Mouse (Mus musculus): ENCODE data around the gene Ptges3.
A peak's percentile ranks its signal among the peaks of the same experiment; 100 is the strongest.
"Not testable (repeated sequence)": the region's sequence is repeated elsewhere in the genome, so short reads cannot be mapped to it uniquely, and the experiment has no call there.

Ptges3 gene

DNA sequence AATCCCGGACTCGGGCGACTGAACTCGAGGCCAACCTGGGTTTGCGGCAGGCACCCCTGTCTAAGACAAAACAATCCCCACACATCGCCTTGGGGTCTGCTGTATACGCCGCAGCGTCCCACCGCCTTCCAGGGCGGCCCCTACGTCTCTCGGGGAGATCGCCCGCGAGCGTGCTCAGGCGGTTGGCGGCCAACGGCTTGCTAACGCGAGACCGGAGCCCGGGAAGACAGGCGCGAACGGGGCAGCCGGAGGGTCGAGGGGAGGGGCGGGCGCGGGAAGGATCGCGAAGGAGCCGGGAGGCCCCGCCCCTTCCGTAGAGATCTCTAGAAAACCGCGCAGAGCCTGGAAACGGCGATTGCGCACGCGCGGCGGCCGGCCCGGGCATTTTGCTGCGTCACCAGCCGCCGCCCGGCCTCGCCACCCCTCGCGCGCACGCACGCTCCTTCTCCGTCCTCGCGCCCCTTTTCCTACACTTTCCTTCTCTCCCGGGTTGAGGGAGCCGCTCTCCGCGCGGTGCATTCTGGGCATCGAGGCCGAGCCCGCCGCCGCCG lies at the start of gene Ptges3:
TSS of gene Ptges3 (plus strand) at position 354 of the 551 bp plus-strand sequence.
- DNase-seq (ENCODE audit: low spot score in 2 of 2): peak; percentile 96 to 97

GRCm38 (mm10) chr10:128009735-128010134 lies 49.0 kb upstream of the Ptges3 start:
- no peak for DNase-seq (ENCODE audit: low spot score in 2 of 2)

DNA sequence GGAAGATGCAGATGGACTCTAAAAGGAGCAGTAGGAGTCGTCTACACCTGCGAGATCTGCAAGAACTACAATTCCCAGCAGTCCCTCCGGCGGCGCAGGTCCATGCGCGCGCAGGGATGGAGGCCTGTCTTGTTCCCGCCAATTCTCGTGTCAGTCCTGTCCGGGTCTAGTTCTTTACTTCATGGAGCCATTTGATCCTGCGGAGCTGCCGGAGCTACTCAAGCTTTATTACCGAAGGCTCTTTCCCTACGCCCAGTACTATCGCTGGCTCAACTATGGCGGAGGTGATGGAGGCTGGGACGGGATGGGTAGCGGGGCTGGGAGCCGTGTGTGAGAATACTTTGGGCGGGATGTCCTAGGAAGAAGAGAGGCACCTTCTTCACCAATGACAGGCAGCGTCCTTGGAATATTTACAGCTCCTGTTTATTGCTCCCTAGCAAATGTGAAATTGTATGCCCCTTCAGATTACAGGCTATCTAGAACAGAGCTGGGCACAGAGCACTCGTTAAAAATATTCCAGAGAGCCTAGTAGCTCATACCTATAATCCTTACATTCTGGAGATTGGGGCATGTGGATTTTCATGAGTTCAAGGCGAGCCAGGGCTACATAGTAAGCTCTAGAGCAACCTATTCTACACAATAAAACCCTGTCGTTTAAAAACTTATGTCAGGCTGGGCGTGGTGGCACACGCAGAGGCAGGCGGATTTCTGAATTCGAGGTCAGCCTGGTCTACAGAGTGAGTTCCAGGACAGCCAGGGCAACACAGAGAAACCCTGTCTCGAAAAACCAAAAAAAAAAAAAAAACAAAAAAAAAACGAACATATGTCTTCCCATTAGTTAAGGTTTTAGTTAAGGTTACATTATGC lies 43.5 kb upstream of the Ptges3 start, which contains the start of gene Prim1:
TSS of gene Prim1 (plus strand) at position 101 of the 867 bp plus-strand sequence.
- peak; percentile 52 to 75 for DNase-seq (ENCODE audit: low spot score in 2 of 2)

GRCm38 (mm10) chr10:128022196-128022595 lies 36.6 kb upstream of the Ptges3 start:
- no peak for DNase-seq (ENCODE audit: low spot score in 2 of 2)

GRCm38 (mm10) chr10:128023496-128023895 lies 35.3 kb upstream of the Ptges3 start:
- no peak for DNase-seq (ENCODE audit: low spot score in 2 of 2)

DNA sequence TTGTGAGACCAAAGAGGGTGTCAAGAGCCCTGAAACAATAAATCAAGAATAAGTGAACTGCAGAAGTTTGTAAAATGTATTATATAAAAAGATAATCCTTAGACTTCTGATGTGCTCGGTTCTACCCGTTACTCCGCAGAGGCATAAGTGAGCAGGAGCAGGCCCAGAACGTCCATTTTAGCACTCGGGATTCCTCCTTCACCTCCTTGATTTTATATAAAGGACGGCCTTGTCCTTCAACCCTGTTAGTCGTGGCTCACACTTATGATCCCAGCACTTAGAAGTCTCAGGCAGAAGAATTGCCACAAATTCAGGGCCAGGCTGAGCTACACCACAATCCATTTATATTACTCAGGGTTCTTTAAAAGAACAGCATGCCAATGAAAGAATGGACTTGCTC lies 28.8 kb upstream of the Ptges3 start:
- no peak for DNase-seq (ENCODE audit: low spot score in 2 of 2)

DNA sequence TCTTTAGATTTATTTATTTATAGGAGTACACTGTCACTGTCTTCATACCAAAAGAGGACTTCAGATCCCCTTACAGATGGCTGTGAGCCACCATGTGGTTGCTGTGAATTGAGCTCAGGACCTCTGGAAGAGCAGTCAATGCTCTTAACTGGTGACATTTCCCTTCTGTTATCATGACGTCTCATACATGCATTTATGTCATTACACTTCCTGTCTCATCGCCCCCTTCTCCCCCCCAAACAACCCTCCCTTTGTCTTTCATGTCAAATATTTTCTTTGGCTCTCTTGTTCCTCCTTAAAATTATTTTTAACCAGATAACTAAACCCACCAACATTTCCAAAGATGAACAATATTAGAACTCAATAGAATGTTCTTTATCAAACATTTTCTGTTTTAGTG lies 27.9 kb upstream of the Ptges3 start:
- DNase-seq (ENCODE audit: low spot score in 2 of 2): no peak

- DNase-seq (ENCODE audit: low spot score in 2 of 2): no peak
These were observed 21.9 kb upstream of the Ptges3 start for GRCm38 (mm10) chr10:128036746-128037425.

- no peak for DNase-seq (ENCODE audit: low spot score in 2 of 2)
These were observed 20.8 kb upstream of the Ptges3 start for GRCm38 (mm10) chr10:128037921-128038320.

GRCm38 (mm10) chr10:128039167-128039566 lies 19.6 kb upstream of the Ptges3 start:
- DNase-seq (ENCODE audit: low spot score in 2 of 2): no peak

- no peak for DNase-seq (ENCODE audit: low spot score in 2 of 2)
These were observed 18.9 kb upstream of the Ptges3 start for GRCm38 (mm10) chr10:128039858-128040257.

DNA sequence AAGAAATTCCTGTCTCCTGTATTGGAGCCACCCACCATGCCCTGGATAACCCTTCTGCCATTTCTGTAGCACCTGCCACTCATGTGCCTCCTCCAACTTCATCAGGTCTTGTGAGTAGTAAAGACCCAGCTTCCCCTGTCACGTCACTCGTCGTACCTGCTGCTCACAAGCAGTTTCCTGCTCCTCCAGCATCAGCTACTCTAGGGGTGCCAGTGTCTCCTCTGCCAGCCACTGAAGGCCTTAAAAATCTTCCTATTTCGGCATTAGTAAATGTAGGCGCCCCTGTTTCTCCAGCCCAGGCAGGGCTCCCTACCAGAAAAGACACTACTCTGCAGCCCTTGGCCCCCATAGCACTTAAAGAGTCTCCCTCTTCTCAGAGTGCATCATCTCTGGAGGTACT lies 18.5 kb upstream of the Ptges3 start:
- no peak for DNase-seq (ENCODE audit: low spot score in 2 of 2)

GRCm38 (mm10) chr10:128041636-128042035 lies 17.1 kb upstream of the Ptges3 start:
- DNase-seq (ENCODE audit: low spot score in 2 of 2): no peak

GRCm38 (mm10) chr10:128042466-128042865 lies 16.3 kb upstream of the Ptges3 start:
- DNase-seq (ENCODE audit: low spot score in 2 of 2): no peak

GRCm38 (mm10) chr10:128043041-128043835 lies 15.5 kb upstream of the Ptges3 start:
- no peak for DNase-seq (ENCODE audit: low spot score in 2 of 2)

- no peak for DNase-seq (ENCODE audit: low spot score in 2 of 2)
These were observed 10.6 kb upstream of the Ptges3 start for GRCm38 (mm10) chr10:128048157-128048556.

- DNase-seq (ENCODE audit: low spot score in 2 of 2): no peak
These were observed 9.0 kb upstream of the Ptges3 start for GRCm38 (mm10) chr10:128049741-128050140.

DNA sequence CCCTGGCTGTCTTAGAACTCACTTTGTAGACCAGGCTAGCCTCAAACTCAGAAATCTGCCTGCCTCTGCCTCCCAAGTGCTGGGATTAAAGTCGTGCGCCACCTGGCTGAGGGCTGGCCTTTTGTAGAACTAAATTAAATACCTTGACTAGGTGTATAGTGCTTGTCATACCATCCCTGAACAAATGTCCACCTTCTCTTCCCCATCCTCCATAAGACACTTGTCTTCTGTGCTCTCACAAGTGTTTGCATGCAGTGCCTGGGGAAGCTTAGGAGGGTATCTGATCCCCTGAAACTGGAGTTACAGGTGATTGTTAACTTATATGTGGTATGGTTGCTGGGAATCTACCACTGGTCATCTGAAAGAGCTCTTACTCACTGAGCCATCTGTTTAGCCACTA lies 8.4 kb upstream of the Ptges3 start:
- no peak for DNase-seq (ENCODE audit: low spot score in 2 of 2)

DNA sequence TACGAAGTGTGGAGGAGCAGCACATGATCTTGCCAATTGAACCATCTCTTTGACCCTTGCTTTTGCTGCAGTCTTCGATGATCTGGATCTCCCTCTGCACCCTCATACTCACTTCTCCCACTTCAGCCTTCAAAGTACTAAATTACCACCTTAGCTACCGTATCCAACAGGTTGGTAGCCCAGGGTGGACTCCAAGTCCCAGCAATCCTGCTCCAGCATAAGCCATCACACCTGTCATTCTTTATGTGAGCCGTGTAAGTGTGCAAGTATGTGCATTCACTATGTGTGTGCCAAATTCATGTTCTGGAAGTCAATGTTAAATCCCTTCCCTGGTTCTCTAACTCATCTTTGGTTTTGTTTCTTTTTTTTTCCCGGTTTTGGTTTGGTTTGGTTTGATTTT lies 7.2 kb upstream of the Ptges3 start:
- no peak for DNase-seq (ENCODE audit: low spot score in 2 of 2)

GRCm38 (mm10) chr10:128052136-128052535 lies 6.6 kb upstream of the Ptges3 start:
- DNase-seq (ENCODE audit: low spot score in 2 of 2): not testable (repeated sequence)

GRCm38 (mm10) chr10:128053001-128053400 lies 5.8 kb upstream of the Ptges3 start:
- DNase-seq (ENCODE audit: low spot score in 2 of 2): no peak

GRCm38 (mm10) chr10:128058184-128058583 lies 570 bp upstream of the Ptges3 start:
- DNase-seq (ENCODE audit: low spot score in 2 of 2): no peak
